Mouse (Mus musculus) left cerebral cortex, adult 18-20 months (tissue): ENCODE data around the gene Tas2r137. TPM values are rescaled to one million over a fixed set of nuclear protein-coding genes. Genes with fewer than 3 reads are reported as not detected.

ENCODE experiments used
- DNase-seq, 2 experiments: peaks; one replicate each; pipeline ENCODE4 v3.0.0; 2021 to 2022; ENCODE audit warnings: low spot score in 2 of 2, mixed read lengths in 1 of 2
- long read RNA-seq, 2 experiments: library from polyadenylated mRNA; stranded (forward); transcript quantifications; one replicate each; pipeline ENCODE4 v2.0.0; 2021
- total RNA-seq, 2 experiments: library from RNA; stranded (reverse); gene quantifications; 2 replicates each; pipeline ENCODE4 v1.2.3; 2021

The Tas2r137 gene
- total RNA-seq = not detected
- long read RNA-seq, experiment 1 = 0 reads
- long read RNA-seq, experiment 2 = 0 reads

- DNase-seq = no peak
Measured at GRCm38 (mm10) chr6:40490933-40491332, at the start of gene Tas2r137. Gene Tas2r137, plus strand, starts transcription at chr6:40491233.

GRCm38 (mm10) chr6:40441276-40441675 lies 49.8 kb upstream of the Tas2r137 start:
- no peak for DNase-seq

GRCm38 (mm10) chr6:40441755-40442154 lies 49.3 kb upstream of the Tas2r137 start:
- no peak for DNase-seq

GRCm38 (mm10) chr6:40443281-40443928 lies 47.6 kb upstream of the Tas2r137 start:
- DNase-seq = no peak

GRCm38 (mm10) chr6:40448626-40449025 lies 42.4 kb upstream of the Tas2r137 start:
- DNase-seq = no peak

- no peak for DNase-seq
Measured at GRCm38 (mm10) chr6:40454436-40455041, 36.5 kb upstream of the Tas2r137 start.

GRCm38 (mm10) chr6:40465710-40466109 lies 25.3 kb upstream of the Tas2r137 start:
- DNase-seq = no peak

- DNase-seq = peak; percentile 88 to 91
Measured at GRCm38 (mm10) chr6:40470916-40471719, 19.9 kb upstream of the Tas2r137 start, which contains the start of gene Ssbp1. Gene Ssbp1, plus strand, starts transcription at chr6:40471352.

GRCm38 (mm10) chr6:40471720-40472010 lies 19.4 kb upstream of the Tas2r137 start:
- no peak for DNase-seq

- DNase-seq = no peak
Measured at GRCm38 (mm10) chr6:40476132-40476531, 14.9 kb upstream of the Tas2r137 start.

- no peak for DNase-seq
Measured at GRCm38 (mm10) chr6:40479705-40480104, 11.3 kb upstream of the Tas2r137 start.

- peak; percentile 9 to 11 for DNase-seq
Measured at GRCm38 (mm10) chr6:40482318-40482717, 8.7 kb upstream of the Tas2r137 start.

- no peak for DNase-seq
Measured at GRCm38 (mm10) chr6:40493229-40493628, 2.2 kb downstream of the Tas2r137 start, which contains the start of gene Tas2r108. Gene Tas2r108, plus strand, starts transcription at chr6:40493529.

GRCm38 (mm10) chr6:40519408-40519807 lies 28.4 kb downstream of the Tas2r137 start, which contains the start of gene Prss37:
Gene Prss37, minus strand, starts transcription at chr6:40519508.
- DNase-seq = no peak

Other genes with a start within 250 kb of the Tas2r137 start
- 10 to 100 TPM; 40.2 to 46.2 TPM for gene Agk, start 166.1 kb upstream of the Tas2r137 start, total RNA-seq
- gene E330009J07Rik, start 55.1 kb upstream of the Tas2r137 start, total RNA-seq = 10 to 100 TPM; 60.6 to 72.1 TPM
- gene Wee2, start 52.1 kb upstream of the Tas2r137 start, total RNA-seq = under 1 TPM in 1 of 2 experiments, not detected in 1; 0.33 TPM
- 10 to 100 TPM; 27.9 to 31.7 TPM for gene Ssbp1, start 19.9 kb upstream of the Tas2r137 start, total RNA-seq
- gene Tas2r108, start 2.3 kb downstream of the Tas2r137 start, total RNA-seq = under 1 TPM in 1 of 2 experiments, not detected in 1; 0.35 TPM
- gene Prss37, start 28.3 kb downstream of the Tas2r137 start, total RNA-seq = not detected
- gene Olfr461, start 63.8 kb downstream of the Tas2r137 start, total RNA-seq = not detected
- gene Olfr460, start 78.3 kb downstream of the Tas2r137 start, total RNA-seq = not detected
- gene Clec5a, start 94.6 kb downstream of the Tas2r137 start, total RNA-seq = 1 to 10 TPM in 1 of 2 experiments, under 1 TPM in 1; 1.00 to 1.5 TPM
- gene Tas2r138, start 122.1 kb downstream of the Tas2r137 start, total RNA-seq = not detected
- gene Mgam, start 137.6 kb downstream of the Tas2r137 start, total RNA-seq = not detected